Mouse (Mus musculus) olfactory bulb, adult 2 months (tissue): Measurements from ENCODE around the gene Ctnna2.

Source experiments
- CTCF ChIP-seq: fragments of 200-500 bp; IDR thresholded peaks from 2 replicates; pipeline ENCODE4 v1.5.1; 2012; ENCODE audit warnings: low read depth, mild to moderate bottlenecking, low read length, moderate library complexity; ENCODE audit not compliant: insufficient read depth
- POLR2A ChIP-seq: fragments of 200-500 bp; IDR thresholded peaks from 2 replicates; pipeline ENCODE4 v1.6.1; 2012; ENCODE audit warnings: mild to moderate bottlenecking, low read depth, low read length, moderate library complexity; ENCODE audit not compliant: insufficient read depth

DNA sequence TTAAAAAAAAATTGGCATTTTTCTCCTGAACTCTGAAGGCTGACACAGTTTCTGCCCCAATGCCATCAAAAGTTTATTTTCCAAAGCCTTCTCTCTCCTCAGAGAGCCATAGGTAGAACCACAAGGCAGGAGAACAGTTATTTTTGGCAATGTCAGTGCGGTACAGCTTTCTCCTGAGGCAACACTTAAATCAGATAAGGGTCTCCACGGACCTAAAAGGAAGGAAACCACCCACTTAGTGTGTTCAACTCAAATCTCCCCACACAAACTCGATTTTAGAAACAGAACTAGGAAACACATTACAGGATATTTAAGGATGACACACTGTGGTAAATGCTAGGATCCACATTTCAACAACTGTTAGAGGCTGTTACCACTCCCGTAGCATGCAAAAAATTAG, 803.7 kb downstream of the Ctnna2 start:
- no peak for TF ChIP-seq POLR2A
- TF ChIP-seq CTCF = no peak
